Mouse (Mus musculus): ENCODE results near the gene Myh10. TPM values are rescaled to one million over a fixed set of nuclear protein-coding genes. Genes with fewer than 3 reads are reported as not detected.

The Myh10 gene
- 2.5 and 3.5 TPM in 2 replicates for polyA plus RNA-seq (2012; rRNA removed)

GRCm38 (mm10) chr11:68691321-68692009 is at the start of gene Myh10:
Gene Myh10, plus strand, starts transcription at chr11:68691559.

Other genes starting within 250 kb of the Myh10 start
- 1.2 and 1.3 TPM in 2 replicates for gene Pik3r6, start 188.5 kb upstream of the Myh10 start, polyA plus RNA-seq (2012; rRNA removed)
- 0.70 and 0.80 TPM in 2 replicates for gene Mfsd6l, start 135.4 kb upstream of the Myh10 start, polyA plus RNA-seq (2012; rRNA removed)
- not detected in 2 replicates for gene Ccdc42, start 104.5 kb upstream of the Myh10 start, polyA plus RNA-seq (2012; rRNA removed)
- gene Ndel1, start 180.3 kb downstream of the Myh10 start, polyA plus RNA-seq (2012; rRNA removed): 78.5 and 83.8 TPM in 2 replicates
- 0.70 and 0.84 TPM in 2 replicates for gene Rnf222, start 197.0 kb downstream of the Myh10 start, polyA plus RNA-seq (2012; rRNA removed)
- 175 and 211 TPM in 2 replicates for gene Rpl26, start 210.0 kb downstream of the Myh10 start, polyA plus RNA-seq (2012; rRNA removed)
- gene Odf4, start 235.5 kb downstream of the Myh10 start, polyA plus RNA-seq (2012; rRNA removed): not detected in 2 replicates

Data from stomach, adult 2 months (tissue).